Mouse (Mus musculus): Measurements from ENCODE around the gene Pla2g7. TPM values are rescaled to one million over a fixed set of nuclear protein-coding genes. Genes with fewer than 3 reads are reported as not detected.

Gene Pla2g7
- polyA plus RNA-seq, 1 experiment from 2014 or later = 10.9 TPM

DNA sequence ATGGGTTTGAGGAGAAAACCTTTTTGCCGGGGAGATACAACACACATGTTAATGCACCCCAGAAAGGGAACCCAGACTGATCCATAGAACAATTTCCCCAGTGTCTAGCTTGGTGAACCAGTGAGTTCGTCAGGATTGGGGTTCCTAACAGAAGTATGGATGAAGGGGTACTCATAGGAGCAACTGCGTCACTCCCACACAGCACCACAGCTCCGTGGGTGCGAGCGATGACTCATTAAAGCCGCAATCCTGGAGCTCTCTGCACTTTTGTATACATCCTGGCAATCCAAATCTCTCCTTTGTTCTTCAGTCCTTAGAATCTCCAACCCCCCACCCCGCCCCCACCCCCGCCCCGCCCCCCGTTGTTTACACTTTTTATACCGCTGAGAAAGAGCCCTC lies 306 bp upstream of the Pla2g7 start:
- peak; percentile 51; the same call in 1 of the 2 replicates for ATAC-seq (ENCODE audit: low read depth)
- WGBS = 7% methylated on average over 12 of the region's 12 CpGs
- H3K27ac ChIP-seq (ENCODE audit: low read length) = no peak overlapping the region

DNA sequence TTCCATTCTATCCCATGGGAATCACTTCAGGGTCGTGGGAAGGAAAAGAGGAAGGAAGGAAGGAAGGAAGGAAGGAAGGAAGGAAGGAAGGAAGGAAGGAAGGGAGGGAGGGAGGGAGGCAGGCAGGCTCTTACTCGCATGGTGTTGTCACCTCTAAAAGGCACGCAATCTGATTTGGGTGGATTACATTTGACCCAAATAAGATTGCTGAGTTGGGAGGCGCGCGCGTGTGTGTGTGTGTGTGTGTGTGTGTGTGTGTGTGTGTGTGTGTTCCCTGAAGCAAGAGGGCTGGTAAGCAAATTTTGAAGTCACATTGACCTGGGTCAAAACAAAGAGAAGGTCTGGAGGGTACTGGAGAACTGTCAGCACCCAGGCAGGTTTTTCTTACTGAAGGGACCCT lies 1.4 kb downstream of the Pla2g7 start:
- 58% methylated on average over 7 of the region's 7 CpGs for WGBS
- no peaks in the 10 kb centered on the region for H3K27me3 ChIP-seq (ENCODE audit: control insufficient read depth, insufficient read depth, low read depth, low read length)

More for the DNA sequence above, 306 bp upstream of the Pla2g7 start:
- Histone ChIP-seq H3K4me3 (ENCODE audit: low read length) (peak overlapping the region; percentile 58), H3K36me3 (ENCODE audit: control insufficient read depth, insufficient read depth, low read length) (no peaks in the 10 kb centered on the region), H3K9ac (ENCODE audit: low read length) (peak overlapping the region; percentile 66), H3K4me2 (ENCODE audit: low read depth, low read length) (peak overlapping the region; percentile 95), H3K9me3 (ENCODE audit: control insufficient read depth, low read length) (no peaks in the 10 kb centered on the region), H3K27me3 (ENCODE audit: control insufficient read depth, insufficient read depth, low read depth, low read length) (no peaks in the 10 kb centered on the region), H3K4me1 (replicated peaks; ENCODE audit: control insufficient read depth, insufficient read depth, low read length) (peaks cover 5% of the 10 kb centered on the region; the same call in 1 of the 2 replicates)

DNA sequence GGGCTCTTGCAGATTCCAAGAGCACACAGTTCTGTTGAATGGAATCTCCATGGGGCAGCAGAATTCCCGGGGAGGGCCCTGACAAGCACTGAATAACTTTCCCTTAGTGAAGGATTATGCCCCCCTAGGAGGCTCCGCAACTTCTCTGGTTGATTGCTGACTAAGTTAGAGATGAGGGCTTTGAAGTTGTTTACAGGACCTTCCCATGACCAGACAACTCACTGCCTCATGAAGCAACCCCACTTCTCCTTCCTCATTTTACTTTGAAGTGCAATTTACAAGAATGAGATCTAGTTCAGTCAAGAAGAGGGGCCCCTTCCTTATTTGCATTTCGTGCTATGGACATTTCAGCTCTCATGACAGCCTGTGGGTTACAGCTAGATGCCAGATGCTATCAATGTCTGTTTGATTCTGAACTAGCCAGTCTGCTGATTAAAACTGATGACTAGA lies 5.8 kb downstream of the Pla2g7 start:
- Histone ChIP-seq H3K9me3 (ENCODE audit: control insufficient read depth, low read length) (no peaks in the 10 kb centered on the region), H3K4me1 (replicated peaks; ENCODE audit: control insufficient read depth, insufficient read depth, low read length) (0 out of 2 replicates have a peak, but pooled peaks cover 2% of the 10 kb centered on the region), H3K36me3 (ENCODE audit: control insufficient read depth, insufficient read depth, low read length) (no peaks in the 10 kb centered on the region), H3K4me2 (ENCODE audit: low read depth, low read length) (no peak overlapping the region), H3K27me3 (ENCODE audit: control insufficient read depth, insufficient read depth, low read depth, low read length) (no peaks in the 10 kb centered on the region), H3K4me3 (ENCODE audit: low read length) (no peak overlapping the region), H3K9ac (ENCODE audit: low read length) (no peak overlapping the region), H3K27ac (ENCODE audit: low read length) (no peak overlapping the region)
- ATAC-seq (ENCODE audit: low read depth) = no peak
- WGBS = 37% methylated on average over 3 of the region's 3 CpGs

More for the DNA sequence above, 1.4 kb downstream of the Pla2g7 start:
- Histone ChIP-seq H3K4me3 (ENCODE audit: low read length) (no peak overlapping the region), H3K4me2 (ENCODE audit: low read depth, low read length) (no peak overlapping the region), H3K36me3 (ENCODE audit: control insufficient read depth, insufficient read depth, low read length) (no peaks in the 10 kb centered on the region), H3K9me3 (ENCODE audit: control insufficient read depth, low read length) (no peaks in the 10 kb centered on the region), H3K4me1 (replicated peaks; ENCODE audit: control insufficient read depth, insufficient read depth, low read length) (peaks cover 5% of the 10 kb centered on the region; the same call in 1 of the 2 replicates), H3K27ac (ENCODE audit: low read length) (no peak overlapping the region), H3K9ac (ENCODE audit: low read length) (no peak overlapping the region)
- no peak for ATAC-seq (ENCODE audit: low read depth)

DNA sequence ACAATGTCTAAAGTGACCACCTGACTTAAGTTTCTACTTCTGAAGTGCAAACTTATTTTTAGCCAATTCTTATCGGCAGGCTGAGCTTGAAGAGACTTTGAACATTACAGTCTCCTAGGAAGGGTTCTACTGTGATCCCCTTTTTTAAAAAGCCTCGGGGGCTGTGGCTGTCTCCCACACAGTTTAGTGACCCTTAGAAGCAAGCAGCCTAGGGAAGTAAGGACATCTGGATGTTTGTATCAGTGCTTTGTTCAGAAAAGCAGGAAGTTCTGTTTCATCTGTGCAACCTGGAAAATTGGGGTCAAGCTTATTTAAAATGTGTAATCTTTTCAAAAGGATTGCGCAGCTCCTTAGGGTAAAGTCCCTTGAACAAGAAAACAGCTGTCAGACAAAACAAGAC lies 12.6 kb downstream of the Pla2g7 start:
- Histone ChIP-seq H3K4me2 (ENCODE audit: low read depth, low read length) (no peak overlapping the region), H3K27me3 (ENCODE audit: control insufficient read depth, insufficient read depth, low read depth, low read length) (no peaks in the 10 kb centered on the region), H3K9ac (ENCODE audit: low read length) (no peak overlapping the region), H3K9me3 (ENCODE audit: control insufficient read depth, low read length) (no peaks in the 10 kb centered on the region), H3K27ac (ENCODE audit: low read length) (no peak overlapping the region), H3K36me3 (ENCODE audit: control insufficient read depth, insufficient read depth, low read length) (no peaks in the 10 kb centered on the region), H3K4me1 (replicated peaks; ENCODE audit: control insufficient read depth, insufficient read depth, low read length) (peaks cover 4% of the 10 kb centered on the region), H3K4me3 (ENCODE audit: low read length) (no peak overlapping the region)
- ATAC-seq (ENCODE audit: low read depth) = no peak
- 30% methylated on average over 3 of the region's 3 CpGs for WGBS

DNA sequence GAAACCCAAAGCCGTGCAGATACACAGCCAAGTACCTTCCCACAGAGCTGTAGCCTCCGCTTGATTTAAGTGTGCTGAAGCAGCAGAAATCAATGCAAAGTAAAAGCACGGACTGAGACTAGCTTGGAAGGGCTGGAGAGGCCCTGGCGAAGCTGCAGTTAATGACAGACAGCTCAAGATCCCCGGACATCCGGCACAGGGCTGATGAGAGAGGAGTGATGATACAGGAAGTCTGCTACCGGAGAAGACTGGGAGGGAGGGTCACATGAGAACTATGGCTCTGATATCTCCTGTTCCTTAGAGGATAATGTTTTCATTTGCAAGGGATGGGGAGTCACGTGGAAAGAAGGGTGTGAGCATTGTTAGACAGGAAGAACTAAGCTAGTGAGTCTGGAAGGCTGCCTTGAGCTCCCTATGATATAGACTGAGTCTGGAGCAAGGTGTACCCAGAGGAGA lies 13.1 kb downstream of the Pla2g7 start:
- H3K4me2 ChIP-seq (ENCODE audit: low read depth, low read length) = peak overlapping the region; percentile 20; the same call in 1 of the 2 replicates
- no peaks in the 10 kb centered on the region for H3K36me3 ChIP-seq (ENCODE audit: control insufficient read depth, insufficient read depth, low read length)
- H3K4me1 ChIP-seq (replicated peaks; ENCODE audit: control insufficient read depth, insufficient read depth, low read length) = peaks cover 4% of the 10 kb centered on the region
- peak; percentile 43; the same call in 1 of the 2 replicates for ATAC-seq (ENCODE audit: low read depth)
- no peaks in the 10 kb centered on the region for H3K9me3 ChIP-seq (ENCODE audit: control insufficient read depth, low read length)
- H3K4me3 ChIP-seq (ENCODE audit: low read length) = no peak overlapping the region
- no peak overlapping the region for H3K27ac ChIP-seq (ENCODE audit: low read length)
- no peaks in the 10 kb centered on the region for H3K27me3 ChIP-seq (ENCODE audit: control insufficient read depth, insufficient read depth, low read depth, low read length)
- 20% methylated on average over 8 of the region's 8 CpGs for WGBS
- no peak overlapping the region for H3K9ac ChIP-seq (ENCODE audit: low read length)

DNA sequence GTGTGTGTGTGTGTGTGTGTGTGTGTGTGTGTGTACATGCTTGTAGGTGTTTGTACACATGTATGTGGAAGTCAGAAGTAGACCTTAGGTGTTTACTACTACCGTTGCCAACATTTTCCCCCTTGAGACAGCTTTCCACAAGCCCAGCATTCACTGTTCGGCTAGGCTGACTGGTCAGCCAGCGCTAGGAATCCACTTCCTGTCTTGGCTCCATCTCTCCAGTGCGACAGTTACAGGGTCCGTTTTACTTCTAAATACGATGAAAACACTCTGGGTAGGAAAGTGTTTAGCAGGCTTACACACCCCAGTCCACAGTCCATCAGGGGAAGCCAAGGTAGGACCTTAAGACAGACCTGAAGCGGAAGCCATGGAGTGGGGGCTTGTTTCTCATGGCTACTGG lies 16.9 kb downstream of the Pla2g7 start:
- Histone ChIP-seq H3K36me3 (ENCODE audit: control insufficient read depth, insufficient read depth, low read length) (no peaks in the 10 kb centered on the region), H3K4me2 (ENCODE audit: low read depth, low read length) (no peak overlapping the region), H3K4me3 (ENCODE audit: low read length) (no peak overlapping the region), H3K27ac (ENCODE audit: low read length) (no peak overlapping the region), H3K4me1 (replicated peaks; ENCODE audit: control insufficient read depth, insufficient read depth, low read length) (peaks cover 4% of the 10 kb centered on the region), H3K9ac (ENCODE audit: low read length) (no peak overlapping the region), H3K9me3 (ENCODE audit: control insufficient read depth, low read length) (no peaks in the 10 kb centered on the region), H3K27me3 (ENCODE audit: control insufficient read depth, insufficient read depth, low read depth, low read length) (no peaks in the 10 kb centered on the region)
- ATAC-seq (ENCODE audit: low read depth) = no peak
- 49% methylated on average over 7 of the region's 7 CpGs for WGBS

DNA sequence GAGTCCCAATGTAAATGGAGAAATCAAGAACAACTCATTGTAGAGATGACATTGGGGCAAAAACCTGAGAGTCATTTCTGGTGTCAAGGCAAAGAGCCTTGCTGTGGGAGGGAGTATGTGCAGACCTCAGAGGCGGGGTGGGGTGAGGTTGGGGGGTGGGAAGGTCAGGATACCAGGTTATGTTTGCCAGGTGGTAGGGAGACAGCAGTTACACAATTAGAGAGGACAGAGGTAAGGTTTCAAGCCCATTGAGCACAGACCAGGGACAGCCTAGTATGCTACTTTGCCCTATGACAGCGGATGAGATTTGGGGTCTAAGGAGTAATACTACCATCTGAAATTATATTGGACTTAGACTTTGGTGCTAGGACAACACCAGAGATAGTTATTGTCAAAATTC lies 19.4 kb downstream of the Pla2g7 start:
- Histone ChIP-seq H3K27me3 (ENCODE audit: control insufficient read depth, insufficient read depth, low read depth, low read length) (no peaks in the 10 kb centered on the region), H3K9me3 (ENCODE audit: control insufficient read depth, low read length) (no peaks in the 10 kb centered on the region), H3K4me1 (replicated peaks; ENCODE audit: control insufficient read depth, insufficient read depth, low read length) (no peaks in the 10 kb centered on the region), H3K4me3 (ENCODE audit: low read length) (no peak overlapping the region), H3K4me2 (ENCODE audit: low read depth, low read length) (no peak overlapping the region), H3K27ac (ENCODE audit: low read length) (no peak overlapping the region), H3K36me3 (ENCODE audit: control insufficient read depth, insufficient read depth, low read length) (no peaks in the 10 kb centered on the region), H3K9ac (ENCODE audit: low read length) (no peak overlapping the region)
- 79% methylated on average over 2 of the region's 2 CpGs for WGBS
- ATAC-seq (ENCODE audit: low read depth) = no peak

DNA sequence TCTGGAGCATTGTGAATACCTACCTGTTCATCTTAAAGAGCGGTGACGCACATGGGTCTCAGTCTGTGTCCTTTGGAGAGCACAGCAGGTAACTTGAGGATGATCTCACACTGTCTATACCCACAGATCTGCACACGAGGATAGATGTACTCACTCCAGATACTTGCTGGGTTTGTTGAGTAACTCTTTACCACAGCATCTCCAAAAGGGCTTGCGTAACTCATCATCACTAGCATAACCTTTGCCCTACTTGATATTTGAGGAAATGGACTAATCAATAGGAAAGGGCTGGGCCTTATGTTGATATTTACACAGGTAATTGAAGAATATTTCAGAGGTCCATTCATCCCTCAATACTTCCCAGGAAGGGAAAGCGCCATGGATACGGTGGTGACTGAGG lies 21.9 kb downstream of the Pla2g7 start:
- H3K4me3 ChIP-seq (ENCODE audit: low read length) = no peak overlapping the region
- H3K9ac ChIP-seq (ENCODE audit: low read length) = no peak overlapping the region
- no peaks in the 10 kb centered on the region for H3K9me3 ChIP-seq (ENCODE audit: control insufficient read depth, low read length)
- H3K27ac ChIP-seq (ENCODE audit: low read length) = no peak overlapping the region
- no peaks in the 10 kb centered on the region for H3K36me3 ChIP-seq (ENCODE audit: control insufficient read depth, insufficient read depth, low read length)
- no peak overlapping the region for H3K4me2 ChIP-seq (ENCODE audit: low read depth, low read length)
- ATAC-seq (ENCODE audit: low read depth) = no peak
- 86% methylated on average over 6 of the region's 6 CpGs for WGBS
- H3K27me3 ChIP-seq (ENCODE audit: control insufficient read depth, insufficient read depth, low read depth, low read length) = no peaks in the 10 kb centered on the region
- H3K4me1 ChIP-seq (replicated peaks; ENCODE audit: control insufficient read depth, insufficient read depth, low read length) = no peaks in the 10 kb centered on the region

DNA sequence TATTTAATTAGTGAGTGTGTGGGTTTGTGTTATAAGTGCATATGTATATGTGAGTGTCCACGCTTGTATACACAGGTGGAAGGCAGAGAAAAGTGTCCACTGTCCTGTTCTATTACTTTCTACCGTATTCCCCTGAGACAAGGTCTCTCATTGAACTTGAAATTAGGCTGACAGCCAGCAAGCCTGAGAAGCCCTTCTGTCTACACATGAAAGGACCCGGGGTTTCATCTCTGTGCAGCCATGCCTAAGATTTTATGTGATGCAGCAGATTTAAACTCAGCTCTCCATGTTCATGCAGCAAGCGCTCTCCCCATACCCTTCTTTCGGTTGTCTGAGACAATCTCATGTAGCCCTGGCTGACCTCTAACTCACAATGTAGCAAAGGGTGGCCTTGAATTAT lies 22.6 kb downstream of the Pla2g7 start:
- Histone ChIP-seq H3K4me3 (ENCODE audit: low read length) (no peak overlapping the region), H3K9ac (ENCODE audit: low read length) (no peak overlapping the region), H3K36me3 (ENCODE audit: control insufficient read depth, insufficient read depth, low read length) (no peaks in the 10 kb centered on the region), H3K27ac (ENCODE audit: low read length) (no peak overlapping the region), H3K4me1 (replicated peaks; ENCODE audit: control insufficient read depth, insufficient read depth, low read length) (no peaks in the 10 kb centered on the region), H3K27me3 (ENCODE audit: control insufficient read depth, insufficient read depth, low read depth, low read length) (no peaks in the 10 kb centered on the region), H3K4me2 (ENCODE audit: low read depth, low read length) (no peak overlapping the region), H3K9me3 (ENCODE audit: control insufficient read depth, low read length) (no peaks in the 10 kb centered on the region)
- WGBS = 81% methylated on average over 5 of the region's 5 CpGs
- no peak for ATAC-seq (ENCODE audit: low read depth)
